Mouse (Mus musculus): ENCODE results near the gene Coq9. TPM values are rescaled to one million over a fixed set of nuclear protein-coding genes. Genes with fewer than 3 reads are reported as not detected.

Gene Coq9
- polyA plus RNA-seq, 1 experiment: 238 TPM

DNA sequence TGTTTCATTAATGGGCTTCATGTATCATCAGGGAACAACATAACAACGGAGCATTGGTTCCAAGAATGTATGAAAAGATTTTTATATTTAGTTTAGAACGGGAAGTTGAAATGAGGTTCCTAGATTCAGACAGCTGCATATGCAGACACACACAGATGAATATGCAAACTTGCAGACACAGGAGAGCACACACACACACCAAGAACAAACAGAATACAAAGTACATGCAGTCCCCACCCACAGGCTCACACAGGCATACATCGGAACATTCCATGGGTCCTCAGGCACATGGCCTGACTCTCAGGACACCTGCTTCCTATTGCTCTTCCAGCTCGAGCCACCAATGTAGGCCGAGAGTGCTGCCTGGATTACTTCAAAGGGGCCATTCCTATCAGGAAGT, 27.3 kb upstream of the Coq9 start:
- no peaks in the 10 kb centered on the region for H3K4me1 ChIP-seq (ENCODE audit: control insufficient read depth, insufficient read depth, insufficient read length, low read length)
- no peak for TF ChIP-seq CTCF (IDR thresholded peaks at IDR 0.05; ENCODE audit: extremely low read depth, insufficient read length, insufficient replicate concordance, low read depth, low read length)
- no peak for TF ChIP-seq POLR2A (IDR thresholded peaks at IDR 0.05; ENCODE audit: low read depth, low read length)
- no peaks in the 10 kb centered on the region for H3K36me3 ChIP-seq (ENCODE audit: control insufficient read depth, insufficient read depth, low read length)
- no peak overlapping the region for H3K27ac ChIP-seq (ENCODE audit: insufficient read depth, low read depth, low read length)
- 65% methylated on average over 5 of the region's 5 CpGs for WGBS
- no peaks in the 10 kb centered on the region for H3K27me3 ChIP-seq (ENCODE audit: control insufficient read depth, insufficient read depth, low read length)
- no peak overlapping the region for H3K4me3 ChIP-seq (ENCODE audit: low read depth, low read length)

DNA sequence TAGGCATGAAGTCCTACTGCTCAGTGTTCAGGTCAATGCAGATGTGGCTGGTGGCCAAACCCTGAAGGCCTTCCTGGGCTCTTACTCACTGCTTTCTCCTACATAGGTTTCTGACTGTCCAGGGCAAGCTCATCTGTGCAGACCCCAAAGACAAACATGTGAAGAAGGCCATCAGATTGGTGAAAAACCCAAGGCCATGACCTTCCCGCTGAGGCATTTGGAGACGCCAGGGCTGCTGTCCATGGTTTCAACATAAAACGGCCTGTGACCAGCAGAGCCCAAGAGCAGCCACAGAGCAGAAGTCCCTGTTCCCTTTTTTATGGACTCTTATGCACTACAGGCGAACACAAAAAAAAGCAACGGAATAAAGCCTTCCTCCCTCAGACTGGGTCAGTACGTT, 26.5 kb upstream of the Coq9 start:
- TF ChIP-seq CTCF (IDR thresholded peaks at IDR 0.05; ENCODE audit: extremely low read depth, insufficient read length, insufficient replicate concordance, low read depth, low read length): no peak
- TF ChIP-seq POLR2A (IDR thresholded peaks at IDR 0.05; ENCODE audit: low read depth, low read length): no peak
- H3K27ac ChIP-seq (ENCODE audit: insufficient read depth, low read depth, low read length): no peak overlapping the region
- H3K4me3 ChIP-seq (ENCODE audit: low read depth, low read length): no peak overlapping the region
- no peaks in the 10 kb centered on the region for H3K27me3 ChIP-seq (ENCODE audit: control insufficient read depth, insufficient read depth, low read length)
- no peaks in the 10 kb centered on the region for H3K4me1 ChIP-seq (ENCODE audit: control insufficient read depth, insufficient read depth, insufficient read length, low read length)
- no peaks in the 10 kb centered on the region for H3K36me3 ChIP-seq (ENCODE audit: control insufficient read depth, insufficient read depth, low read length)
- WGBS: 85% methylated on average over 6 of the region's 6 CpGs

DNA sequence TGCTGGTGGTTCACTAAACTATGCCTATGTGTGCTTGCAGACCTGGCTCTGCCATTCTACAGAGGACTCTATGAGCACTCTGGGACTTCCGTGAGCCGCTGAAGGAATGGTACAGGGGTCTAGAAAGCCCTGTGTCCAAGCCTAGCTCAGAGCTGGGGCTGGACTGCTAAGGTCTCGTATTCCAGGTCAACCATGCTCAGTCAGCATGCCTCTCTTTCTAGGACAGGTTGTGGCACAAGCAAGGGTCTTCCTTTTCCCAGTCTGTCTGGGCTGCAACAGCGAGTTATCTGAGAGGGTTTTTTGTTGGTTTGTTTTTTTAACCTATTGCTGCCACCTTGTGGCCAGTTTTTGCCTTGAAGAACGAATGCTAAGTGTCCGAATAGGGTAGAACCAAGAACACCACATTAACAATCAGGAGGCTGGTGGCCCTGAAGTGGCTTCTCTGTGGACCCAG, 25.4 kb upstream of the Coq9 start:
- Histone ChIP-seq H3K36me3 (ENCODE audit: control insufficient read depth, insufficient read depth, low read length) (no peaks in the 10 kb centered on the region), H3K27ac (ENCODE audit: insufficient read depth, low read depth, low read length) (no peak overlapping the region), H3K4me3 (ENCODE audit: low read depth, low read length) (no peak overlapping the region), H3K27me3 (ENCODE audit: control insufficient read depth, insufficient read depth, low read length) (no peaks in the 10 kb centered on the region), H3K4me1 (ENCODE audit: control insufficient read depth, insufficient read depth, insufficient read length, low read length) (no peaks in the 10 kb centered on the region)
- no peak for TF ChIP-seq POLR2A (IDR thresholded peaks at IDR 0.05; ENCODE audit: low read depth, low read length)
- TF ChIP-seq CTCF (IDR thresholded peaks at IDR 0.05; ENCODE audit: extremely low read depth, insufficient read length, insufficient replicate concordance, low read depth, low read length): no peak
- WGBS: 33% methylated on average over 6 of the region's 6 CpGs

DNA sequence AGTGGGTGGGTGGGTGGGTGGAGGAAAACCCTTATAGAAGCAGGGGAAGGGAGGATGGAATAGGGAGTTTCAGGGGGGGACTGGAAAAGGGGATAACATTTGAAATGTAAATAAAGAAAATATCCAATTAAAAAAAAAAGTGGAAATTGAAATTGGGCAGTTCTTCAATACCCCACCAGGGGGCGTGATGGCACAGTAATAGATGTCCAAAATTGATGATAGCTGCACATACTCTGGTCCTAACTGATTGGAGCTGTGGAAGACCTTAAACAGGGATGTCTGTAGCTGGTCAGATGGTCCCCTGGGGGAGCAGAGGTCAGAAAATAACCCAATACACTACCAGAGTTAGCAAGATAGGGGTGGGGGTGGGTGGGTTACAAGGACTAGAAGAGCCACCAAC, 23.6 kb upstream of the Coq9 start:
- H3K27ac ChIP-seq (ENCODE audit: insufficient read depth, low read depth, low read length): no peak overlapping the region
- H3K36me3 ChIP-seq (ENCODE audit: control insufficient read depth, insufficient read depth, low read length): no peaks in the 10 kb centered on the region
- 0% methylated on average over 1 of the region's 1 CpGs for WGBS
- H3K4me1 ChIP-seq (ENCODE audit: control insufficient read depth, insufficient read depth, insufficient read length, low read length): no peaks in the 10 kb centered on the region
- no peaks in the 10 kb centered on the region for H3K27me3 ChIP-seq (ENCODE audit: control insufficient read depth, insufficient read depth, low read length)
- TF ChIP-seq POLR2A (IDR thresholded peaks at IDR 0.05; ENCODE audit: low read depth, low read length) (no peak), CTCF (IDR thresholded peaks at IDR 0.05; ENCODE audit: extremely low read depth, insufficient read length, insufficient replicate concordance, low read depth, low read length) (peak; percentile 24; the same call in 1 of the 2 replicates)
- no peak overlapping the region for H3K4me3 ChIP-seq (ENCODE audit: low read depth, low read length)

DNA sequence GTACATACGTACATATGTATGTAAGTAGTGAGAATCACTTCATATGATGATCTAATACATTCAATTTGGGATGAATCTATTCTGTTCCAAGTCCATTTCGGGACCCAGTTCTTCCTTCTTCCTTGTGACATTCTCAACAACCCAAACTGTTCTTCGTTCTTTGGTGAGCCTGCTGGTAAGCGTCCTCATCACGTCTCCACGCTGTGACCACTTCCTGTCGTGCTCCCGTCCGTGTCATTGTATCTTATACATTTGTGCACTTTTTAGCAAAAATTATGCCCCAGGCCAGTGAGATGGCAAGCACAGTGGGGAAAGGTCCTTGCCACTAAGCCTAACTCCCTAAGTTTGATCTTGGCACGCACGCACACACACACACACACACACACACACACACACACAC, 20.2 kb upstream of the Coq9 start:
- Histone ChIP-seq H3K27ac (ENCODE audit: insufficient read depth, low read depth, low read length) (no peak overlapping the region), H3K4me1 (ENCODE audit: control insufficient read depth, insufficient read depth, insufficient read length, low read length) (no peaks in the 10 kb centered on the region; the same call in 1 of the 2 replicates), H3K27me3 (ENCODE audit: control insufficient read depth, insufficient read depth, low read length) (no peaks in the 10 kb centered on the region), H3K36me3 (ENCODE audit: control insufficient read depth, insufficient read depth, low read length) (peaks cover 18% of the 10 kb centered on the region), H3K4me3 (ENCODE audit: low read depth, low read length) (no peak overlapping the region)
- 89% methylated on average over 11 of the region's 11 CpGs for WGBS
- TF ChIP-seq CTCF (IDR thresholded peaks at IDR 0.05; ENCODE audit: extremely low read depth, insufficient read length, insufficient replicate concordance, low read depth, low read length): no peak
- no peak for TF ChIP-seq POLR2A (IDR thresholded peaks at IDR 0.05; ENCODE audit: low read depth, low read length)

- no peak for TF ChIP-seq POLR2A (IDR thresholded peaks at IDR 0.05; ENCODE audit: low read depth, low read length)
- Histone ChIP-seq H3K27me3 (ENCODE audit: control insufficient read depth, insufficient read depth, low read length) (no peaks in the 10 kb centered on the region), H3K4me3 (ENCODE audit: low read depth, low read length) (no peak overlapping the region), H3K4me1 (ENCODE audit: control insufficient read depth, insufficient read depth, insufficient read length, low read length) (no peaks in the 10 kb centered on the region; the same call in 1 of the 2 replicates), H3K36me3 (ENCODE audit: control insufficient read depth, insufficient read depth, low read length) (peaks cover 33% of the 10 kb centered on the region), H3K27ac (ENCODE audit: insufficient read depth, low read depth, low read length) (no peak overlapping the region)
- 66% methylated on average over 6 of the region's 6 CpGs for WGBS
These were observed 18.4 kb upstream of the Coq9 start for GRCm38 (mm10) chr8:94819671-94820179.

GRCm38 (mm10) chr8:94820553-94820952, 17.6 kb upstream of the Coq9 start:
- TF ChIP-seq CTCF (IDR thresholded peaks at IDR 0.05; ENCODE audit: extremely low read depth, insufficient read length, insufficient replicate concordance, low read depth, low read length) (no peak), POLR2A (IDR thresholded peaks at IDR 0.05; ENCODE audit: low read depth, low read length) (no peak)
- Histone ChIP-seq H3K4me1 (ENCODE audit: control insufficient read depth, insufficient read depth, insufficient read length, low read length) (no peaks in the 10 kb centered on the region; the same call in 1 of the 2 replicates), H3K4me3 (ENCODE audit: low read depth, low read length) (no peak overlapping the region), H3K36me3 (ENCODE audit: control insufficient read depth, insufficient read depth, low read length) (peaks cover 40% of the 10 kb centered on the region), H3K27me3 (ENCODE audit: control insufficient read depth, insufficient read depth, low read length) (no peaks in the 10 kb centered on the region), H3K27ac (ENCODE audit: insufficient read depth, low read depth, low read length) (no peak overlapping the region)
- WGBS: 86% methylated on average over 7 of the region's 7 CpGs

Measured in small intestine, adult 2 months (tissue).